Mouse (Mus musculus): ENCODE measurements around the gene Olfr749.

DNA sequence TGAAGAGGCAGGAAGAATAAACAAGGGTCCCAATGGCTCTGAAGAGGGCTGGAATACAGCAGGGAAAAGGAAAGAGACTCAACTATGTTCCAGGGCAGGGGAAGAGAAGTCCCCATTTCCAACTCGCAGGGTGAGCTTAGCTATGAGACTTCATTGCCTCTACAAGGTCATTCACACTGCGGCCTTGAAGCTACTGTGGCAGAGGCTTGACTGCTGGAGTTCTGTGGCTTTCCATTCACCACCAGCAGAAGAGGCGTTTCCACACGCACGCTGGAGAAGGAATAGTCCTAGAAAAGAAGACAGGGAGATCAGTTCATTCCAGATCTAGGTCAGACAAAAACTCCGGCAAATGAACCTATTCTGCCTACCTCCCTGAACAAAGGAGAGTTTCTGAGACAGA, 20.8 kb upstream of the Olfr749 start:
- TF ChIP-seq CTCF (IDR thresholded peaks at IDR 0.05; ENCODE audit: low read depth) (no peak), EP300 (optimal IDR thresholded peaks at IDR 0.05) (no peak)
